Mouse (Mus musculus): ENCODE results near the gene Npy2r. TPM values are rescaled to one million over a fixed set of nuclear protein-coding genes. Genes with fewer than 3 reads are reported as not detected.

The Npy2r gene
- 0.05 TPM in 1 of 2 replicates, not detected in the other for polyA plus RNA-seq (2015; fragmentation: Nextera tagmentation; extraction: Ambion mirVana)

- DNase-seq (ENCODE audit: low spot score) = no peak
Observed at GRCm38 (mm10) chr3:82547908-82548721, at the start of gene Npy2r. TSS of gene Npy2r (minus strand) at chr3:82548084.

- DNase-seq (ENCODE audit: low spot score) = no peak
Observed at GRCm38 (mm10) chr3:82557786-82558185, 9.9 kb upstream of the Npy2r start.

- DNase-seq (ENCODE audit: low spot score) = no peak
Observed at GRCm38 (mm10) chr3:82556311-82556828, 8.5 kb upstream of the Npy2r start.

- DNase-seq (ENCODE audit: low spot score) = no peak
Observed at GRCm38 (mm10) chr3:82549932-82550331, 2.0 kb upstream of the Npy2r start.

- no peak for DNase-seq (ENCODE audit: low spot score)
Observed at GRCm38 (mm10) chr3:82548753-82549152, 869 bp upstream of the Npy2r start.

- DNase-seq (ENCODE audit: low spot score) = no peak
Observed at GRCm38 (mm10) chr3:82541449-82541848, 6.4 kb downstream of the Npy2r start.

GRCm38 (mm10) chr3:82539951-82540350 lies 7.9 kb downstream of the Npy2r start:
- no peak for DNase-seq (ENCODE audit: low spot score)

- DNase-seq (ENCODE audit: low spot score) = no peak
Observed at GRCm38 (mm10) chr3:82524792-82525191, 23.1 kb downstream of the Npy2r start.

- DNase-seq (ENCODE audit: low spot score) = no peak
Observed at GRCm38 (mm10) chr3:82498006-82498405, 49.9 kb downstream of the Npy2r start.

Other genes with a start within 250 kb of the Npy2r start
- gene Map9, start 190.0 kb downstream of the Npy2r start, polyA plus RNA-seq (2015; fragmentation: Nextera tagmentation; extraction: Ambion mirVana) = 2.0 and 2.5 TPM in 2 replicates